Mouse (Mus musculus) urinary bladder, adult 18-20 months (tissue): Measurements from ENCODE around the gene Cecr2.
A peak's percentile ranks its signal among the peaks of the same experiment; 100 is the strongest.
"Not testable (repeated sequence)": the region's sequence is repeated elsewhere in the genome, so short reads cannot be mapped to it uniquely, and the experiment has no call there.

Source experiments
- DNase-seq, 2 experiments: peaks; one replicate each; pipeline ENCODE4 v3.0.0; 2022; ENCODE audit warnings: low spot score in 2 of 2, mixed read lengths in 2 of 2

Cecr2 gene

GRCm38 (mm10) chr6:120665816-120666760, at the start of gene Cecr2:
Gene Cecr2, plus strand, starts transcription at chr6:120666369.
- DNase-seq = peak; percentile 50 to 68

- DNase-seq = no peak
These were observed 48.6 kb upstream of the Cecr2 start for GRCm38 (mm10) chr6:120617586-120617985.

DNA sequence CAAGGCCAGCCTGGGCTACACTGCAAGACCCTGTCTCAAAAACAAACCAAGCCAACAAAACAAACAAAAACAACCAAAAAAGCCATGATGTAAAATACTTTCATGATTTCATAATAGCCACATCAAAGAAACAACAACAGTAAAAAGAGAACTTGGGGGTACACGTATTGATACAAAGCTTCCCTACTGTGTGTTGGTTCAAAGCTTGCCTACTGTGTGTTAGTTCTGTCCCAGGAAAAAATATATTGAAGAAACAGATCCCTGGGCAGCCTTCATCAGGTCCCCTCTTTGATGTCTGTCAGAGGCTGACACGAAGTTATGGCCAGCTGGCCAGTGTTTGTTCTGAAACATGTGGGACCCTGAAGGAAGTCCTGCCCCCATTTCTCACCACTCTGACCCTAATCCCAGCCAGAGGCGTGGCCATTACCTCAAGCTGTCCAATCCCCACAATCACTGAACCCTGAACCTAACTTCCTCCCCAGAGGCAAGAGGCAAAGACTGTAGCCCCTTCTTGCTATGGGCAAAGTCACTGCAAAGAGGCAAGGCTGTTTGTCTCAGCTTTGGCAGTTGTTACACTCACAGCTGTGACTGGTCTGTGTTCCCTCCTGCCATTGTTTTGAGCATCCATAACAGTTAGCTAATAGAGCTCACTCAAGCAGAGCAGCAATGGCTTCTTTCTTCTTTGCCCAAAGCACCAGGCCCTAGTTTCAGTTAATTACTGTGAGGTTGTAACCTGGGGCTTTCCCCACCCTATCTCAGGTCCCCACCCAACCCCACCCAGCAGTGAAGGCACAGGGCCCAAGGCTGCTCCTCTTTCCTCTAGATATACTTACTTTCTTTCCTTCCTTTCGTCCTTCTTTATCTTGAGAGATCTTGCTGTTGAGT, 47.4 kb upstream of the Cecr2 start:
- no peak for DNase-seq

GRCm38 (mm10) chr6:120620193-120620592, 46.0 kb upstream of the Cecr2 start:
- DNase-seq = no peak

GRCm38 (mm10) chr6:120625081-120625480, 41.1 kb upstream of the Cecr2 start:
- peak in 1 of 2 experiments; percentile 14 for DNase-seq

GRCm38 (mm10) chr6:120627096-120627495, 39.1 kb upstream of the Cecr2 start:
- DNase-seq = no peak

- no peak for DNase-seq
These were observed 37.2 kb upstream of the Cecr2 start for GRCm38 (mm10) chr6:120628963-120629362.

DNA sequence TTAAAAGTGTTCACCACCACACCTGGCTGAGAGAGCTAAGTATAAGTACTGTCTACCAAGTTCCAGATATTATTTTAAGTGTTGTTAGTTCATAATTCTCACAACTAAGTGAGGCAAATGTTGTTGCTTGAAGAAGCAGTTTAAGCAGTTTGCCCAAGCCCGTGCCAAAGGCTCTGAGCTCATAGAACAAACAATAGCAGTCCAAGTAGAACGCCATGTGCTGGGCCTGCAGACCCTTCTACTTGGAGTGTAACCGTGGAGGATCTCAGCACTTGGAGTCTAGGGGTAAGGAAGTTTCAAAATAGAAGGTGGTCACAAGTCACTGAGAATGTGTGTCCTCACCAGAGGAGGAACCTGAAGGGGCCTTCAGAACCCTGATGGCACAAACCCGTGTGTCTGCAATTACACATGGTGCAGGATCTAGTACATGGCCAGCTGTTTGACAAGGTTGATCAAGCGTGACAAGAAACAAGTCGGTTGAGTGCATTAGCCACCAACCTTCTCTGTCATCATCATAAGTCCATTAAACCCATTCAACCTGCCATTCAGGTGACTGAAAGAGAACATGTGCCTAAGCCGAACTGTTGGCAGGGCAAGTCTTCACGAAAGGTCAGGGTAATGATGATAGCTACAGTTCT, 30.7 kb upstream of the Cecr2 start:
- no peak for DNase-seq

- no peak for DNase-seq
These were observed 26.6 kb upstream of the Cecr2 start for GRCm38 (mm10) chr6:120639547-120639946.

- DNase-seq = peak; percentile 17 to 18
These were observed 24.2 kb upstream of the Cecr2 start for GRCm38 (mm10) chr6:120641866-120642378.

GRCm38 (mm10) chr6:120643776-120644175, 22.4 kb upstream of the Cecr2 start:
- DNase-seq = no peak

DNA sequence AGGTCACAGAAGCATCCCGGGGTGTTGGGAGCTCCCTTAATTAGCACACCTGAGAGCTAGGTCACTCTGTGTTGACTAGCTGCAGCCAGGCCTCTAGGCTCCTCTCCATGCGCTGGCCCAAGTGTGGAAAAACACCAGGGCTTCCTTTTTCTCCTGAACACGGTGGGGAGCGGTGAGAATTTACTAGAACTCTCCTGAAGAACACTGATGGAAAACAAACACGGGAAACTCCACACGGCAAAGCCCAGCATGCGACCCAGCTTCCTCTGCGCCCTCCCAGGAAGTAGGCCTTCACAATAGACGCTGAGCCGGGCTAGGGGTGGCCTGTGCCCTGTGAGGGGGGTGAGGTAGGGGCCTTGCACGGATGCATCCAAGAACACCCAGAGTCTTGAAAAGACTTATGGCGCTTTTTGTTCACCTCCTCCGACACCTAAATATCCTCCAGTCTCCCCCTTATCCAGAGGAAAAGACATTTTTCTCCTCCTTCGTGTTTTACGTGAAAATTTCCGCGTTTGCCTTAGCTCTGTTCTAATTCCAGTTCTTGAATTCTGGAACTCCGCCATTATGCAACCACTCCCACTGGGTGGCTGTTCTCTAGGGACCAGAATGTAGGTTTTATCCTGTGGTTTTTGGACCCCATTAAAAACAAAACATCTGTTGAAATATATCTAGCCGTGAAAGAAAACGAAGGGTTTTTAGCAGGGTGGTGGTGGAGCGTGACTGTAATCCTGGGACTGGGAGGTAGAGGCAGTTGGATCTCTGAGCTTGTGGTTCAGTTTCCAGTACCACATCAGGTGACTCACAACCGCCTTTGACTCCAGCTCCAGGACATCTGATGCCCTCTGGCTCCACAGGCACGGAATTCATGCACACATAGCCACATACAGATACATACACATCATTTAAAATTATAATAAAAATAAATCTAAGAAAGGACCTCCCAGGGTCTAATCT, 21.5 kb upstream of the Cecr2 start:
- DNase-seq = no peak

DNA sequence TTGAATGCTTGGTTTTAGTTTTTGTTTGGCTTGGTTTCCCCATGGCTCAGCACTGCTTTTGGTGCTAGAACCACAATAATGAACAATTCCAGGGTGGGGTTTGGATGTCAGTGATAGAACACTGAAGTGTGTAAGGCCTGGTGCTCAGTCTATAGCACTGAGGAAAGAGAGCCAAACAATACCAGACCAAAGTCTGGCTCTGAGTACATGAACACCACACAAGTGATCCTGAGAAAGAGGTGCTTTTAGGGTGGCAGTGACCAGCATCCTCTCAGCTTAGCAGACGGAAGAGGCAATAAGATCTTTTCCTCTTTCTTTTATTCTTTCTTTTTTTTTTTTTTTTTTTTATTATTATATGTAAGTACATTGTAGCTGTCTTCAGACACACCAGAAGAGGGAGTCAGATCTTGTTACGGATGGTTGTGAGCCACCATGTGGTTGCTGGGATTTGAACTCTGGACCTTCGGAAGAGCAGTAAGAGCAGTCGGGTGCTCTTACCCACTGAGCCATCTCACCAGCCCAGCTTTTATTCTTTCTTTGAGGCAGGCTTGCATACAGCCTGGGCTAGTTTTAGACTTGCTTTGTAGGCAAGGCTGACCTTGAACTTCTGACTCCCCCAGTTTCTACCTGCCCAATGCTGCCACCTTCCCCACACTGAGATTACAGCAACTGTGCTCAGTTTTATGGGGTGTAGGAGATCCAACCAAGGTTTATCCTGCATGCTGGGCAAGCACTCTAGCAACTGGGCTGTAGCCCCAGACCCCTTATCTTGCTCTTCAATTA, 18.7 kb upstream of the Cecr2 start:
- not testable (repeated sequence) for DNase-seq

- no peak for DNase-seq
These were observed 18.0 kb upstream of the Cecr2 start for GRCm38 (mm10) chr6:120648205-120648604.

- no peak for DNase-seq
These were observed 13.5 kb upstream of the Cecr2 start for GRCm38 (mm10) chr6:120652666-120653065.

GRCm38 (mm10) chr6:120655702-120656101, 10.5 kb upstream of the Cecr2 start:
- no peak for DNase-seq

DNA sequence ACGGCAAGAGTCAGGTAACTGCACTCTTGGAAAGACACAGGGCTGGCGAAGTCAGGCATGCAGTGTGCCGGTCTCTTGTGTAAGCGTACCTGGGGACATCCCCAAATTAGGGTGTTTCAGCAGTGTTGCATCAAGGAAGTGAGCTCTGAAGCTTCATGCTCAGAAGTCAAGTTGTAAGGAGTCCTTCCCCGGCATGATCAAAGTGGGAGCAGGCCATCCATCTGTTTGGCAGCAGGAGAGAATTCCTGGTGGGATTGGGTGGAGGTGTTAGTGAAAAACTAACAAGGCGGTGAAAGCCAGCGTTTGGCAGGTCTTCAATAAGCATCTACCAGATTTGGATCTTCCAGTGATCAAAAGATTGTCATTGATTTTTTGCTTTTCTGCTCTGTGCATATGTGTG, 7.3 kb upstream of the Cecr2 start:
- no peak for DNase-seq

GRCm38 (mm10) chr6:120665415-120665815, 754 bp upstream of the Cecr2 start:
- peak; percentile 38 to 51 for DNase-seq

DNA sequence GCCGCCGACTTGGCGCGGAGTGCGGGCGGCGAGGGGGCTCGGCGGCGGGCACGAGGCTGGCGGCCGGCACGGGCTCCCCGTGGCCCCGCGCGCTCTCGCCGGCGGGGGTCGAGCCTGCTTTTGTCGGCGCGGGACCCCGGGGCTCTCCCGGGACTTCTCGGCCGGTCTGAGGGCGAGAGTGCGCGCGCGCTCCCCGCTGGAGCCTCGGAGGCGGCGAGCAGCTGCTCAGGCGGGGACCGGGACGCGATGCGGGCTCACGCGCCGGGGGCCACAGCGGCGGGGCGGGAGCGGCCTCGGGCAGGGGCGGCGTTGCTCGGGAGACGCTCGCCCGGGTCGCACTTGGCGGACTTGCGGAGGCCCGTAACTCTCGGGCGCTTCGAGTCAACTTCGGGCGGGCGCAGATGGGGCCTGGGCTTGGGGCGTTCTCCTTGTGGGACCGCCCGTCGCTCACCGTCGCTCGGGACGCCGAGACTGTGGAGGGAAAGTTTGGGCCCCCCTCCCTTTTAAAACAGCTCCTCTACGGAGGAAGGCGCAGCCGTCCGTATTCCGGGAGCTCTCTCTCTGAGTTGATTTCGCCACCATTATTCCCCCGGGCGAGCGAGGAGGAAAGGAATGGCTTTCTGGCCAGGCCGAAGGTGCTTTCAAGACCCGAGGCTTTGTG, 722 bp downstream of the Cecr2 start:
- DNase-seq = peak; percentile 18 to 65
